Mouse (Mus musculus) CD4-positive, CD25-positive, alpha-beta regulatory T cell, adult 9 weeks (primary cell): ENCODE data around the gene Eif4ebp2. TPM values are rescaled to one million over a fixed set of nuclear protein-coding genes. Genes with fewer than 3 reads are reported as not detected.

Source experiments
- polyA plus RNA-seq: library from polyadenylated mRNA; unstranded; fragments of 100-300 nt; shearing (Covaris generic); gene quantifications from one replicate; pipeline ENCODE4 v1.2.1, GENCODE M21; 2017

The Eif4ebp2 gene
- polyA plus RNA-seq, result 7.3 TPM

DNA sequence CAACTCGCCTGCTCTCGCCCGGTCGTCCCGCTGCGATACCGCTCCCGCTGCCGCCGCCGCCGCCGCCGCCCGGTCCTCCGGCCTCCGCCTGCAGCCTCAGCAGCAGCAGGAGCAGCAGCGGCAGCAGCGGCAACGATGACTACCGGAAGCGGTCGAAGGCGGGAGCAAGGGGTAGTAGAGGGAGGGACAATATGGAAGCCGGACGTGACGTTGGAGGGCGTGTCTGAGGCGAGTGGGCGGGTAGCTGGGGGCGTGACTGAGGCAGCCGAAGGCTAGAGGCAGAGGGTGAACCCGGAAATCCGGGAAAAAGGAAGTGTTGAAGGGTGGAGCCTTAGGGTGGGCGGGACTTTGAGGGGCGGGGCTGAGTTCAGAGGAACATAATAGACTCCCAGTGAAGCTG lies at the start of gene Eif4ebp2:
TSS of gene Eif4ebp2 (minus strand) at position 17 of the 400 bp plus-strand sequence.

DNA sequence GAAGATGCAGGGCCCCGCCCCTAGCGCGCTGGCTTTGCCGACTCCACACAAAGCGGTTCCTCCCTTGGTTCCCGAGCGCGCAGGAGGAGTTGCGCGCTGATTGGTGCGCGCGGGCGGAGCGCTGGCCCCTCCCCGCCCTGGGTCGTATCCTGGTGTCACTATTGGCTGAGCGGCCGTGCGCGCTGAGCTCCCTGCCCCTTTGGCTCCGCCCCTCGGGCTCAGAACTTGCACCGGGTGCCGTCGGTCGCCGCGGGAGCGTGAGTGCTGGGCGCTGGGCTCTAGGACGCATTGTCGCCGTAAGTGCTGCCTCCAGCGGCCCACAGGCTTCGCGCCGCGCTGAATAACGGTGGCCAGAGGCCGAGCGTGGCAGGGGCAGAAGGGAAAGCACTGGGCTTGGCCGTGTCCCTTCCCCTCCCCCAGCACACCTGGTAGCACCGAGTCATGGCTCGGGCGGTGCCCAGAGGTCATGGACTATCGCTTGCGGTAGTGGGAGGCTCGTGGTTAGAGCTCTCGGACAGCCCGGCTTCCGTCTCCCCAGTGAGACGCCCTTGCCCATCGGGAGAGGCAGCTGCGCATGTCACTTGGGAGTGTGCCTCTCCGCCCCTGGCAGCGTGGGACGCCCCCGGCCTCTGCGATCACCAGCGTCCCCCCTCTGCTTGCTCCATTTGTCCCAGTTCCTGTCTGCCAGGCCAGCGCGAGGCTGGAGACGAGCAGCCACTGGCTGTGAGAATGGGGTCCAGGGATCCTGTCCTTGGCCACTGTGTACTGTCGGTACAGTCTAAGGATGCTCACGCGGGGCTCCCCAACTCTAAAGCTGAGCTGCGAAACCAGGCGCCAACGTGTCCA lies 23.4 kb upstream of the Eif4ebp2 start, which contains the start of gene Lrrc20:
TSS of gene Lrrc20 (plus strand) at position 208 of the 846 bp plus-strand sequence.

DNA sequence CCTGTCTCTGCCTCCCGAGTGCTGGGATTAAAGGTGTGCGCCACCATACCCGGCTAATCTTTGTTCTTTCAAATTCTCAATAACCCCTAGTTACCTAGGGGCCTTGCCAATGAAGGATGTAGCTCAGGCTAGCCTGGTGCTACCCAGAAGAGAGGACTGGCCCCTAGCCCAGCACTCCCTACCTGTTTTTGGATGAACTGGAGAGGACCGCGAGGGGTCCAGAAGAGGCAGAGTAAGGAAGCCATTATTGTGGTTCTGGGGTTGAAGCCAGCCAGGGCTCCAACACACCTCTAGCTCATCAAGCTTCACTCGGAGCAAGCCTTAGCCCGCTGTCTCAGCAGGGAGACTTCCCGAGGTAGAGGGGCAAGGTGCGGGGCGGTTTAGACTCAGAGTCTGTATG lies 34.8 kb downstream of the Eif4ebp2 start, which contains the start of gene Nodal:
TSS of gene Nodal (plus strand) at position 301 of the 400 bp plus-strand sequence.

DNA sequence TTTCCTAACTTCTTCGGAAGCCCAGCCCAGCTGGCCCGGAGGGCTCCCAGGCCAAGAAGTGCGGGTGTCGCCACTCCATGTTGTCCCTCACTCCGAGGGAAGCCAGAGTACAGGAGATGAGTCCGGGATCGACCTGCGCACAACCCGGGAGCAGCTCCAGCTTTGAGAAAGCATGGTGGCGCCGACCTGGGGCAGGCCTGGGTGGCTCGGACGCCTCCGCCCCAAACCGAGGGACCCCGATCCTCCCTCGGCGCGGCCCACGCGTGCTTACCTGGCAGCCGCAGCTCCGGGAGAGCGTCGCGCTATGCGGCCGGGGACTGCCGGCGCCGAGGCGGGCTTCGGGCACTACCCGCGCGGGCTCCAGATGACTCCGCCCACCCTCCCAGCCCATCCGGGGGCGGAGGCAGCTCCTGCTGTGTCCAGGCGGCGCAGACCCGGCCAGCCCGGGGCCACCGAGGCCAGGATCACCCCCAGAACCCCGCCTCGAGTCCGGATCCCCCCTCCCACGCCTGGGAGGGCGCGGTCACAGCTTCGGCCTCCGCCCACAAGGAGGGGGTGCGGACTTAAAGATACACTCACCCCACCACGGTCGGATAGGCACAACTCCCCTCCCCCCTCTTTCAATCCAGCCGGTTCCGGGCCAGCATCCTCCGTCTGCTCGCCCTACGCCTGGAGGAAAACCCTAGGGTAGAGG lies 69.3 kb downstream of the Eif4ebp2 start, which contains the start of gene Pald1:
TSS of gene Pald1 (minus strand) at position 510 of the 694 bp plus-strand sequence.

Other genes starting within 250 kb of the Eif4ebp2 start
- 0.36 TPM for gene Adamts14, start 179.2 kb downstream of the Eif4ebp2 start, polyA plus RNA-seq
- gene Prf1, start 154.8 kb downstream of the Eif4ebp2 start, polyA plus RNA-seq, result 16.3 TPM
- gene Pald1, start 69.1 kb downstream of the Eif4ebp2 start, polyA plus RNA-seq, result not detected
- gene Nodal, start 34.7 kb downstream of the Eif4ebp2 start, polyA plus RNA-seq, result not detected
- gene Lrrc20, start 23.1 kb upstream of the Eif4ebp2 start, polyA plus RNA-seq, result 10.7 TPM
- gene Npffr1, start 142.8 kb upstream of the Eif4ebp2 start, polyA plus RNA-seq, result not detected
- 73.9 TPM for gene Ppa1, start 195.9 kb upstream of the Eif4ebp2 start, polyA plus RNA-seq
- 169 TPM for gene Sar1a, start 227.6 kb upstream of the Eif4ebp2 start, polyA plus RNA-seq
- gene Tysnd1, start 242.9 kb upstream of the Eif4ebp2 start, polyA plus RNA-seq, result 2.0 TPM